Mouse (Mus musculus) hindbrain, embryonic 13.5 days (tissue): Measurements from ENCODE around the gene Arhgap35. TPM values are rescaled to one million over a fixed set of nuclear protein-coding genes. Genes with fewer than 3 reads are reported as not detected.
A peak's percentile ranks its signal among the peaks of the same experiment; 100 is the strongest.
"Not testable (repeated sequence)": the region's sequence is repeated elsewhere in the genome, so short reads cannot be mapped to it uniquely, and the experiment has no call there.

Experiments used
- ATAC-seq: fragments of 200-750 bp; cut with Nextera tagmentation; 2 replicates; pipeline ENCODE4 v1.8.0; 2017; ENCODE audit warnings: moderate TSS enrichment; ENCODE audit not compliant: low FRiP score
- H3K27ac ChIP-seq: fragments of 300-500 bp; sonication (generic); 2 replicates; pipeline ENCODE4 v1.5.1; 2015; ENCODE audit warnings: inconsistent platforms, mild to moderate bottlenecking, moderate library complexity
- H3K27me3 ChIP-seq: fragments of 300-500 bp; sonication (generic); 2 replicates; pipeline ENCODE4 v1.6.1; 2015; ENCODE audit warnings: mild to moderate bottlenecking, inconsistent platforms
- H3K36me3 ChIP-seq: fragments of 300-500 bp; sonication (generic); 2 replicates; pipeline ENCODE4 v1.6.1; 2015; ENCODE audit warnings: mild to moderate bottlenecking, inconsistent platforms
- H3K4me1 ChIP-seq: fragments of 300-500 bp; sonication (generic); replicated peaks from 2 replicates; pipeline ENCODE4 v1.6.1; 2015; ENCODE audit warnings: inconsistent platforms
- H3K4me2 ChIP-seq: fragments of 300-500 bp; sonication (generic); 2 replicates; pipeline ENCODE4 v1.6.1; 2015; ENCODE audit warnings: inconsistent platforms, mild to moderate bottlenecking, moderate library complexity
- H3K4me3 ChIP-seq: fragments of 300-500 bp; sonication (generic); 2 replicates; pipeline ENCODE4 v1.5.1; 2015; ENCODE audit warnings: mild to moderate bottlenecking, inconsistent platforms
- H3K9ac ChIP-seq: fragments of 300-500 bp; sonication (generic); 2 replicates; pipeline ENCODE4 v1.6.1; 2015; ENCODE audit warnings: mild to moderate bottlenecking, inconsistent platforms
- H3K9me3 ChIP-seq: fragments of 300-500 bp; sonication (generic); 2 replicates; pipeline ENCODE4 v1.6.1; 2016; ENCODE audit warnings: inconsistent platforms
- WGBS: fragments of 180-500 bp; shearing (Covaris S2); methylation state at CpG from one replicate; pipeline ENCODE4 v1.1.7; 2015; 5-methylcytosine and 5-hydroxymethylcytosine counted together
- polyA plus RNA-seq: library from polyadenylated mRNA; unstranded; fragments of >200 nt; fragmentation: Nextera tagmentation; extraction: Ambion mirVana; gene quantifications from 2 replicates; pipeline ENCODE4 v1.2.1, GENCODE M21; 2015

Arhgap35 gene
- polyA plus RNA-seq = 30.1 and 30.7 TPM in 2 replicates

GRCm38 (mm10) chr7:16614888-16615715 is at the start of gene Arhgap35:
TSS of gene Arhgap35 (minus strand) at chr7:16614993.
- ATAC-seq = peak; percentile 99
- Histone ChIP-seq H3K4me2 (peak within 1 kb of the TSS; percentile 95), H3K27ac (peak within 1 kb of the TSS; percentile 100), H3K9ac (peak within 1 kb of the TSS; percentile 97), H3K36me3 (no peaks in the 10 kb centered on the region), H3K9me3 (no peaks in the 10 kb centered on the region), H3K4me3 (peak within 1 kb of the TSS; percentile 82), H3K27me3 (peaks cover 5% of the 10 kb centered on the region), H3K4me1 (peaks cover 54% of the 10 kb centered on the region)
- WGBS = under 1% methylated on average over 76 of the region's 78 CpGs

DNA sequence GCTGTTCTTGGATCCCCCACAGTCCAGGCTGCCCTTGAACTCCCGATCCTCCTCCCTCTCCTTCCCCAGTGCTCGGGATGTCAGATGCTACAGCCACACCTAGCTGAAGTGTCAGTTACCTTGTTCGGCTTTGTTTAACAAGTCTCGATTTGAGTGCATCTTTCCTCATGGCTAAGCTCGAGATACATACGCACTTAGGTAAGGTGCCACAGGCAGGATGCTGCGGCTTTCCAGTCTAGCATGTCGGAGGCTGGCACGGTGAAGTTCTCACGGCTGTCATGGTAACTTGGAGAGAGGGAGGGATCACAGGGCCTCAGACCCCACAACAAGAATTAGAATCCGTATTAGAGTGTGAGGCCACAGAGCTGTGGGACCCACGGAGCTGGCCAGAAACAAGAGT is 29.5 kb upstream of the Arhgap35 start:
- H3K9me3 ChIP-seq = no peaks in the 10 kb centered on the region
- ATAC-seq = no peak
- 71% methylated on average over 12 of the region's 12 CpGs for WGBS
- H3K27me3 ChIP-seq = no peaks in the 10 kb centered on the region
- no peaks in the 10 kb centered on the region for H3K4me1 ChIP-seq
- H3K9ac ChIP-seq = no peak overlapping the region
- H3K4me2 ChIP-seq = no peak overlapping the region
- no peak overlapping the region for H3K27ac ChIP-seq
- no peak overlapping the region for H3K4me3 ChIP-seq
- H3K36me3 ChIP-seq = no peaks in the 10 kb centered on the region

- H3K9ac ChIP-seq, H3K4me1 ChIP-seq, H3K4me3 ChIP-seq, H3K27ac ChIP-seq, ATAC-seq, H3K27me3 ChIP-seq, H3K4me2 ChIP-seq, H3K9me3 ChIP-seq, H3K36me3 ChIP-seq: not testable (repeated sequence)
- 77% methylated on average over 3 of the region's 4 CpGs for WGBS
These were observed 28.3 kb upstream of the Arhgap35 start for GRCm38 (mm10) chr7:16643106-16643505.

DNA sequence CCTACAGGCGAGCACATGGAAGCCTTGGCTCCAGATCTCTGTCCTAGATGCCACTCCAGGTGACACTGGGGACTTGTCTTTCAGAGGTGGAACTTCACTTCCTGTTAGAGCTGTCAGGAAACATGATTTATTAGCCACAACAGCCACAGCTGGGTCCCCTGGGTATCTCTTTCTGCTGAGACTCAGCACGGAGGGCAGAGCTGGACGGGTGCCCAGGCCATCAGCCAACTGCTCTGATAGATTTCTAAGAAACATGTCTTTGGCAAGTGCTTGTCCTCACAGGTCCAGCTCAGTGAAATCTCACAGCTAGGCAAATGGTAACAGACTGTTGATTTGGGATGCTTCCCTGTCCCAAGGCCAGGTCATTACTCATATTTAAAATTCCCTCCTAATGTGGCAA is 24.2 kb upstream of the Arhgap35 start:
- no peak overlapping the region for H3K9ac ChIP-seq
- H3K9me3 ChIP-seq = no peaks in the 10 kb centered on the region
- H3K36me3 ChIP-seq = no peaks in the 10 kb centered on the region
- no peak overlapping the region for H3K4me3 ChIP-seq
- H3K27ac ChIP-seq = no peak overlapping the region
- no peaks in the 10 kb centered on the region for H3K27me3 ChIP-seq
- H3K4me1 ChIP-seq = peaks cover 6% of the 10 kb centered on the region; the same call in 1 of the 2 replicates
- H3K4me2 ChIP-seq = no peak overlapping the region
- WGBS = 35% methylated on average over 3 of the region's 3 CpGs
- no peak for ATAC-seq

DNA sequence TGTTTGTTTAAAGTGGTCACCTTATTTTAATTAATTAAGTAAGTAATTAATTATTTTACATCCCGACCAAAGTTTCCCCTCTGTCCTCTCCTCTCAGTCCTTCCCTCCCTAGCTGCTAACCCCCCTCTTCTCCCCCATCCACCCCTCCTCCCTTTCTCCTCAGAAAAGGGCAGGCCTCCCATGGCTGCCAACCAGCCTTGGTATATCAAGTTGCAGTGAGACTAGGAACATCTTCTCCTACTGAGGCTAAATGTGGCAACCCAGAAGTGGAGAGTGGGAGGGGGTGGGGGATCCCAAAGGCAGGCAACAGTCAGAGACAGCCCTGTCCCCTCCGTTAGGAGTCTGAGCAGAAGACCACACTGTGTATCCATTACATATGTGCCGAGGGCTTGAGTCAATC is 20.3 kb upstream of the Arhgap35 start:
- 67% methylated on average over 3 of the region's 3 CpGs for WGBS
- no peak overlapping the region for H3K4me3 ChIP-seq
- peaks cover 6% of the 10 kb centered on the region; the same call in 1 of the 2 replicates for H3K4me1 ChIP-seq
- no peak overlapping the region for H3K4me2 ChIP-seq
- H3K36me3 ChIP-seq = no peaks in the 10 kb centered on the region
- no peak for ATAC-seq
- H3K9me3 ChIP-seq = no peaks in the 10 kb centered on the region
- H3K27me3 ChIP-seq = no peaks in the 10 kb centered on the region
- no peak overlapping the region for H3K9ac ChIP-seq
- H3K27ac ChIP-seq = no peak overlapping the region

DNA sequence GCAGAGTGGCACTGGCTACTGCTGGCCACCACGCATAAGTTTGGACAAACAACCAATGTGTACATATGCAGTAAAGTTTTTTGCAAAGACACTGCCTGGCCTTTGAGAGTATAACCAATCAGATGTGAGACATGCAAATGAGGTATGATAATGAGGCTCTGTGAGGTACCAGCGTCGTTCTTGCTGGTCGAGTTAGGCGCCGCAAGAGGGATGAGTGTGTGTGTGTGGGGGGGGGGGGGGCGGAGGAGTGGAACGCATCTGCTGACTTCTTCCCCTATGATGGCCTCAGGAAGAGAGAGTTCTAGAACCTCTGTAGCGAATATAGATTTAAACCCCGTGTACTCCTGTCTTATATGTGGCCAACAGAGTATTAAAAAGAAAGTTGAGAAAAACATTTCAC is 19.1 kb upstream of the Arhgap35 start:
- H3K36me3 ChIP-seq, H3K4me2 ChIP-seq, ATAC-seq, H3K4me1 ChIP-seq, H3K9me3 ChIP-seq, H3K27ac ChIP-seq, H3K27me3 ChIP-seq, H3K9ac ChIP-seq, H3K4me3 ChIP-seq: not testable (repeated sequence)
- 16% methylated on average over 10 of the region's 10 CpGs for whole genome bisulfite sequencing

GRCm38 (mm10) chr7:16631932-16632331 is 17.1 kb upstream of the Arhgap35 start:
- H3K36me3 ChIP-seq = no peaks in the 10 kb centered on the region
- H3K4me3 ChIP-seq = no peak overlapping the region
- no peak for ATAC-seq
- H3K4me1 ChIP-seq = no peaks in the 10 kb centered on the region
- H3K9ac ChIP-seq = no peak overlapping the region
- H3K27ac ChIP-seq = no peak overlapping the region
- H3K9me3 ChIP-seq = no peaks in the 10 kb centered on the region
- H3K27me3 ChIP-seq = no peaks in the 10 kb centered on the region
- WGBS = 73% methylated on average over 4 of the region's 4 CpGs
- H3K4me2 ChIP-seq = no peak overlapping the region

GRCm38 (mm10) chr7:16631025-16631424 is 16.2 kb upstream of the Arhgap35 start:
- H3K36me3 ChIP-seq = no peaks in the 10 kb centered on the region
- H3K4me2 ChIP-seq = no peak overlapping the region
- H3K4me1 ChIP-seq = no peaks in the 10 kb centered on the region
- H3K27me3 ChIP-seq = no peaks in the 10 kb centered on the region
- no peak overlapping the region for H3K27ac ChIP-seq
- no peak overlapping the region for H3K9ac ChIP-seq
- H3K9me3 ChIP-seq = no peaks in the 10 kb centered on the region
- ATAC-seq = no peak
- no peak overlapping the region for H3K4me3 ChIP-seq
- WGBS = 87% methylated on average over 4 of the region's 4 CpGs

- Histone ChIP-seq H3K27me3 (no peaks in the 10 kb centered on the region), H3K4me3 (no peak overlapping the region), H3K27ac (no peak overlapping the region), H3K9me3 (no peaks in the 10 kb centered on the region), H3K4me2 (no peak overlapping the region), H3K4me1 (no peaks in the 10 kb centered on the region), H3K9ac (no peak overlapping the region), H3K36me3 (no peaks in the 10 kb centered on the region)
- WGBS = 19% methylated on average over 10 of the region's 10 CpGs
- ATAC-seq = peak; percentile 36; the same call in 1 of the 2 replicates
These were observed 15.0 kb upstream of the Arhgap35 start for GRCm38 (mm10) chr7:16629598-16630296.

DNA sequence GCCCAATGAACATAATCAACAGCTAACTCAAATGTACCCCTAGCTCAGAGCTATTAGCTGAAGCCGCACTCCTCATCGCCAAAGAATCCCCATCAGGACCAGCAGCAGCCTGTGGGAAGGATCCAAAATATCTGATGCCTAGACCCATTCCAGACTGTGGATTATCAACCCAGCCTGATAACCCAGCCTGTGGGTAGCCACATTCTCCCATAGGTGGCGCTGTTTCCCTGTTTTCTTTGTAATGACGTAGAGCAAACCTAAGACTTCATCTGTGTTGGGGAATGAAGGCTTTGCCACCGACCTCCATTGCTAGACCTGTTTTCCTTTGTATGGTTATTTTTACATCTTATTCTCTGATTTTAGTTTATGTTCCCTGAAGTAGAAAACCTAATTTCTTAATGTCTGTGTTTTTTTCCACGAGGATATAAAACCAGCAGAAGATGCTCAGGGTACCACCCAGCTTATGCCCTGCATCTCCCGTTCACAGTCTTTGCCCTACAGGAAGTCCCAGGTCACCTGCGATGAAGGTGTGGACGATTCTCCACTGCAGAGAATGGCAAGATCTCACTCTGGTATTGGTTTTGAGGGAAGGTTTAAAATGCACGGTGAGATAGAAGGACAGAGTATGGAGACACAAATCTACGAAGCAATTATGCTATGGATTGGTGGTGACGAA is 13.4 kb upstream of the Arhgap35 start:
- H3K4me2 ChIP-seq = peak overlapping the region; percentile 19; the same call in 1 of the 2 replicates
- peak; percentile 80 for ATAC-seq
- H3K4me1 ChIP-seq = no peaks in the 10 kb centered on the region
- WGBS = 34% methylated on average over 12 of the region's 12 CpGs
- no peaks in the 10 kb centered on the region for H3K36me3 ChIP-seq
- H3K27me3 ChIP-seq = no peaks in the 10 kb centered on the region
- no peak overlapping the region for H3K27ac ChIP-seq
- no peaks in the 10 kb centered on the region for H3K9me3 ChIP-seq
- H3K9ac ChIP-seq = 0 out of 2 replicates have a peak overlapping the region, but pooled peaks have one; percentile 29
- no peak overlapping the region for H3K4me3 ChIP-seq

DNA sequence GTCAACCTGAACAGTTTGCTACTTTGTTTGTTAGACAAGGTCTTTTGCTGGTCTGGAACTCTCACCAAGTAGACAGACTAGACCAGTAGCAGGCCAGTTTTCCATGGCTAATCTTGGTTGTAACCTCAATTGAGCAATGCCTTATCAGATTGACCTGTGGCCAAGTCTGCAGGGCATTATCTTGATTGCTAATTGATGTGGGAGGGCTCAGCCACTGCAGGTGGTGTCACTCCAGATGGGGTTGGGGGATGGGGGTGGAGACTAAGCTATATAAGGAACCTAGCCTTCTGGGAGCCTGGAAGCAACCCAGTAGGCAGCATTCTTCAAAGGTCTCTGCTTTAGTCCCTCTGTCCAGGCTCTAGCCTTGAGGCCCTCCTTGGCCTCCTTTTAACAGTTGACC is 8.9 kb upstream of the Arhgap35 start:
- no peak overlapping the region for H3K4me3 ChIP-seq
- ATAC-seq = no peak
- no peak overlapping the region for H3K4me2 ChIP-seq
- 0 out of 2 replicates have a peak, but pooled peaks cover 6% of the 10 kb centered on the region for H3K27me3 ChIP-seq
- H3K27ac ChIP-seq = no peak overlapping the region
- peaks cover 7% of the 10 kb centered on the region for H3K4me1 ChIP-seq
- no peaks in the 10 kb centered on the region for H3K36me3 ChIP-seq
- H3K9ac ChIP-seq = no peak overlapping the region
- no peaks in the 10 kb centered on the region for H3K9me3 ChIP-seq

GRCm38 (mm10) chr7:16623131-16623530 is 8.3 kb upstream of the Arhgap35 start:
- H3K4me1 ChIP-seq = peaks cover 12% of the 10 kb centered on the region
- WGBS = 40% methylated on average over 4 of the region's 4 CpGs
- no peak overlapping the region for H3K4me3 ChIP-seq
- no peak overlapping the region for H3K4me2 ChIP-seq
- H3K9ac ChIP-seq = no peak overlapping the region
- no peak for ATAC-seq
- peaks cover 10% of the 10 kb centered on the region for H3K27me3 ChIP-seq
- H3K9me3 ChIP-seq = no peaks in the 10 kb centered on the region
- H3K36me3 ChIP-seq = no peaks in the 10 kb centered on the region
- H3K27ac ChIP-seq = no peak overlapping the region
